Mouse (Mus musculus) embryonic facial prominence, embryonic 15.5 days (tissue): ENCODE measurements at regions not wholly inside any gene's neighbourhood (a gene's known extent, or its start where the extent isn't known, plus 50 kb on each side); places are given as distances from the start of the nearest gene placed in this dataset.

Source experiments
- ATAC-seq: fragments of 200-750 bp; cut with Nextera tagmentation; 2 replicates; pipeline ENCODE4 v1.8.0; 2017; ENCODE audit warnings: low read depth, moderate TSS enrichment; ENCODE audit not compliant: insufficient number of reproducible peaks, low FRiP score, low TSS enrichment
- H3K27ac ChIP-seq: fragments of 300-500 bp; sonication (generic); replicated peaks from 2 replicates; pipeline ENCODE4 v1.5.1; 2015; ENCODE audit warnings: mild to moderate bottlenecking, inconsistent platforms
- H3K27me3 ChIP-seq: fragments of 300-500 bp; sonication (generic); 2 replicates; pipeline ENCODE4 v1.6.1; 2015; ENCODE audit warnings: inconsistent platforms
- H3K36me3 ChIP-seq: fragments of 300-500 bp; sonication (generic); 2 replicates; pipeline ENCODE4 v1.6.1; 2015; ENCODE audit warnings: mild to moderate bottlenecking, inconsistent platforms
- H3K4me1 ChIP-seq: fragments of 300-500 bp; sonication (generic); 2 replicates; pipeline ENCODE4 v1.6.1; 2015; ENCODE audit warnings: inconsistent platforms
- H3K4me2 ChIP-seq: fragments of 300-500 bp; sonication (generic); replicated peaks from 2 replicates; pipeline ENCODE4 v1.6.1; 2015; ENCODE audit warnings: mild to moderate bottlenecking, inconsistent platforms
- H3K4me3 ChIP-seq: fragments of 300-500 bp; sonication (generic); replicated peaks from 2 replicates; pipeline ENCODE4 v1.5.1; 2015; ENCODE audit warnings: mild to moderate bottlenecking, inconsistent platforms
- H3K9ac ChIP-seq: fragments of 300-500 bp; sonication (generic); 2 replicates; pipeline ENCODE4 v1.6.1; 2015; ENCODE audit warnings: inconsistent platforms
- H3K9me3 ChIP-seq: fragments of 300-500 bp; sonication (generic); replicated peaks from 2 replicates; pipeline ENCODE4 v1.6.1; 2016; ENCODE audit warnings: inconsistent platforms
- WGBS: fragments of 180-500 bp; shearing (Covaris S2); methylation state at CpG from one replicate; pipeline ENCODE4 v1.1.7; 2015; 5-methylcytosine and 5-hydroxymethylcytosine counted together

DNA sequence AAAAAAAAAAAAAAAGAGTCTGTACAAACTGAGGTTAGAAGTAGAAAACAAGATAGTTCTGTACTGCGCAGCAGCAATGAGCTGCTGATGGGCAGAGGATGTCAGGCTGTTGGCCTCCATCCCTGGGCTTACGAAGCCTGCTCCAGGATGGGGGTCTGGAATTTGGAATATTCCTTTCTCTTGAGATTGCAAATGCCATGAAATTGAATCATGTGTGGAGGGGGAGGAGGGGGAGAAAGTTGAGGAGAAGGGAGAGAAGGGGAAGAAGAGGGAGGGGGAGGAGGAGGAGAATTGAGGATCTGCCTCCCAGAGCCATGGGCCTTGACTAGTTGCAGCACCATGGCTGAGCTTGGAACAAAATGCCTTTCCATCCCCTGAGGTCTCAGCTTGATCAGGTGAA lies 87.6 kb upstream of the 2610301B20Rik start:
- Histone ChIP-seq H3K27me3 (no peaks in the 10 kb centered on the region), H3K27ac (no peak overlapping the region), H3K36me3 (no peaks in the 10 kb centered on the region), H3K4me3 (no peak overlapping the region), H3K9ac (no peak overlapping the region), H3K4me1 (no peaks in the 10 kb centered on the region), H3K4me2 (no peak overlapping the region), H3K9me3 (no peaks in the 10 kb centered on the region)
- 0 out of 2 replicates have a peak, but pooled peaks have one; percentile 39 for ATAC-seq
- WGBS = 33% methylated on average over 2 of the region's 2 CpGs

DNA sequence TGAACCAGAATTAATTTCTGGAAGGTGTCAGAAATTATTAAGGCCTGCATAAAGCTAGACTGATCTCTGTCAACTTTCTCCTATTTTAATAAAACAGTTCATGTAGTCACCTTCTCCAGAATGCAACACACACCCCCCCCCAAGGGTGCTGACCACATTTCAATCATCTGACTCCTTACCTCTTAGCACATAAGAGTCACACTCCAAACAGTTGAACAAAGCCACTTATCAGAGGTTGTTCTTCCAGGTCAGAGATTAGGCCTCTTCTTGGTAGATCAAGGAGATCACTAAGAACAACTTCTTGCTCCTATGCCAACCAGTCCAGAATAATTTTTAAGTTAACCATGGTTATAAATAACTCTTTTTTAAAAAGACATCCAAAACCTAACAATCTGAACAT lies 86.0 kb upstream of the 2610301B20Rik start:
- Histone ChIP-seq H3K9ac (no peak overlapping the region), H3K4me3 (no peak overlapping the region), H3K4me2 (no peak overlapping the region), H3K36me3 (no peaks in the 10 kb centered on the region), H3K27me3 (no peaks in the 10 kb centered on the region), H3K9me3 (no peaks in the 10 kb centered on the region), H3K4me1 (no peaks in the 10 kb centered on the region), H3K27ac (no peak overlapping the region)
- no peak for ATAC-seq

DNA sequence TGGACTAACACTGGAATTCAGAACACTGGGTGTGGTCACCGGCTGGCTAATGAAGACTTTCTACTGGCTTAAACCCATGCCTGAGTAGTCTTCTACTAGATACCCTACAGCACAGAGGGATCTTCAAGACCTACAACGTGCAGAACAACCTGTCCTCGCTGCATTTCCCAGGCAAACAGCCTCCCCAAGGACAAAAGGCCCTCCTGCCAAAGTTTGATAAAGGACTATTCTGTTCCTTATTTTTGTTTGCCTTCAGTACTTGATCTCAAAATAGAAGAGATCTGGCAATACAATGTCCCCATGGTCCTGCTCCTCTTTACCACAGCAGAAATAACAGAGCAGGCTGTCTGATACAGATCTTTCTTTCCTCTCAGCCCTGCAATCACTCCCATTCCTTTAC lies 85.2 kb upstream of the 2610301B20Rik start:
- H3K9ac ChIP-seq = no peak overlapping the region
- H3K4me2 ChIP-seq = no peak overlapping the region
- WGBS = 77% methylated on average over 3 of the region's 3 CpGs
- no peaks in the 10 kb centered on the region for H3K36me3 ChIP-seq
- no peak overlapping the region for H3K4me3 ChIP-seq
- H3K9me3 ChIP-seq = no peaks in the 10 kb centered on the region
- H3K27ac ChIP-seq = no peak overlapping the region
- no peak for ATAC-seq
- no peaks in the 10 kb centered on the region for H3K27me3 ChIP-seq
- no peaks in the 10 kb centered on the region for H3K4me1 ChIP-seq

- no peak for ATAC-seq
- no peak overlapping the region for H3K4me2 ChIP-seq
- WGBS = 48% methylated on average over 3 of the region's 3 CpGs
- H3K4me3 ChIP-seq = no peak overlapping the region
- no peak overlapping the region for H3K9ac ChIP-seq
- H3K36me3 ChIP-seq = no peaks in the 10 kb centered on the region
- no peaks in the 10 kb centered on the region for H3K9me3 ChIP-seq
- H3K27me3 ChIP-seq = no peaks in the 10 kb centered on the region
- H3K27ac ChIP-seq = no peak overlapping the region
- H3K4me1 ChIP-seq = no peaks in the 10 kb centered on the region
Measured at GRCm38 (mm10) chr4:10792628-10793027, 81.7 kb upstream of the 2610301B20Rik start.

DNA sequence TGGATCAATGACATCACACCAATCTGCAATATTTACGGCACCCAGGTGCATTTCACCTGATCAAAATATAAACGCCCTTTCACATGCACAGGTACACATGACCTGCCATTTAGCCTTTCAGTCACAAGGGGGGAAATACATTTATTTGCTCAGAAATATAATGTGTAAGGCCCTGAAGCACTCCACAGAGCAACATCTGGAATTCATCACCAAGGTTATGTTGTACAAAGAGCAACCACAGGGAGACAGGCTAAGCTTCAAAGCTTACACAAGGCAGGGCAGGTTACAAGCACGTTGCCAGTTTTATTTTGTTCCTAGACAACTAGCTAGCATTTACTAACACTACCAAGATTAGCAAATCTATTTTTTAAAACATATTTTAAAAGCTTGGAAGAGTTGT lies 79.8 kb upstream of the 2610301B20Rik start:
- no peak for ATAC-seq
- 37% methylated on average over 3 of the region's 3 CpGs for WGBS
- H3K27me3 ChIP-seq = no peaks in the 10 kb centered on the region

DNA sequence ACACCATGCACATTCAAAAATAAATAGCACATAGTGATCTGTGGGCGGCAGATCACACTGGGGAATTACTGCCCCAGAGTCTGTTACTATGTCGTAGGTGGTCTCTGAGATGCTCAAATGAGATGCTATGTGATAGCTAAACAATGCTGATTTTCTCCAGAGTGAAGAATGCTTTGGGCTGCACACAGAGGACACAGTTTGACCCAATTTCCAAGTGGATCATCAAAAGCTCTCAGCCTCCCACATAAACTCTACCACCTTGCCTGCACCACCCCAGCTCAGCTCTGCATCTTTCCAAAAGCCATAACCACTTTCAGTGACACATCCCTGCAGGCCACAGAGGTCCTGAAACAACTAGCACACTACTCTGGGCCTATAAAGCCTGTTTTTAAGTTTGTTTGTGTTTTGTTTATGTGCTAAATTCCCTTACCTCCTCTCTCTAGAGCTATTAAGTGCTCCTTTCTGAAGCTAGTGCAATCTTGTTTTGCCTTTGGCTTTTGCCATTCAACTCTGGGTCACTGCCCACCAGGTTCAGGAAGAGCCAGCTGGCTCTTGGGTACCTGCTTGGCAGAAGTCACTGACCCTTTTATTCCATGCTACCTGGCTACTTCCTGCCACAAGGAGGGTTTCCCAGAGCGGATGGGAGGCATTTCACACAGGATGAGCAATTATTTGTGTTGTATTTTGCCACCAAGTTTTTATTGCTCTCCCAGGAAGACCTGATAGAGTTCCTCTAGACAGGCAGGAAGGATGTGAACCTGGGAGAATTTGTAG lies 73.3 kb upstream of the 2610301B20Rik start:
- no peak for ATAC-seq
- Histone ChIP-seq H3K27ac (no peak overlapping the region), H3K9ac (no peak overlapping the region), H3K9me3 (no peaks in the 10 kb centered on the region), H3K36me3 (no peaks in the 10 kb centered on the region), H3K27me3 (no peaks in the 10 kb centered on the region), H3K4me1 (no peaks in the 10 kb centered on the region), H3K4me3 (no peak overlapping the region), H3K4me2 (no peak overlapping the region)
- WGBS = 75% methylated on average over 3 of the region's 3 CpGs

More for the DNA sequence above, 79.8 kb upstream of the 2610301B20Rik start:
- H3K4me1 ChIP-seq = no peaks in the 10 kb centered on the region
- H3K9me3 ChIP-seq = no peaks in the 10 kb centered on the region
- H3K36me3 ChIP-seq = no peaks in the 10 kb centered on the region
- H3K4me2 ChIP-seq = no peak overlapping the region
- no peak overlapping the region for H3K9ac ChIP-seq
- H3K4me3 ChIP-seq = no peak overlapping the region
- H3K27ac ChIP-seq = no peak overlapping the region

- H3K4me1 ChIP-seq = no peaks in the 10 kb centered on the region
- H3K27me3 ChIP-seq = no peaks in the 10 kb centered on the region
- H3K4me3 ChIP-seq = no peak overlapping the region
- H3K9me3 ChIP-seq = no peaks in the 10 kb centered on the region
- no peaks in the 10 kb centered on the region for H3K36me3 ChIP-seq
- H3K27ac ChIP-seq = no peak overlapping the region
- no peak overlapping the region for H3K9ac ChIP-seq
- no peak overlapping the region for H3K4me2 ChIP-seq
- no peak for ATAC-seq
- 20% methylated on average over 1 of the region's 1 CpGs for WGBS
Measured at GRCm38 (mm10) chr4:10804735-10805134, 69.6 kb upstream of the 2610301B20Rik start.

DNA sequence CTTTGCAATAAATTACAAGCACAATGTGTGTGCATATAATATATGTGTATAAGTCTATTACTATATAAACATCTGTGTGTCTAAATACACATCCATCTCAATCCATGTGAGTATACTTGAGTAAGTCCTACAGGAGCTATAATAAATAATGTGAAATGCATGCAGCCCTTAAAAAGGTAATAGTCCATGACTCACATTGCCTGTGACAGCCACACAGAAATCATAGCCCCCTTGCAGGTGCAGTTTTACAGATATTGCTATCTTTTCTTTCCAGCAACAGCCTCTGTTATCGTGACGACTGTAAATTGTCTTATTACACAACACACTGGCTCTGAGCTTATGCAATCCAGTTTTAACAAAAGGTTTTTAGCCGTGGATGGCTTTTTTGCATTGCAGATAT lies 67.0 kb upstream of the 2610301B20Rik start:
- Histone ChIP-seq H3K27me3 (no peaks in the 10 kb centered on the region), H3K9me3 (no peaks in the 10 kb centered on the region), H3K4me1 (no peaks in the 10 kb centered on the region), H3K36me3 (no peaks in the 10 kb centered on the region), H3K4me3 (no peak overlapping the region), H3K9ac (no peak overlapping the region), H3K27ac (no peak overlapping the region), H3K4me2 (no peak overlapping the region)
- 72% methylated on average over 3 of the region's 3 CpGs for WGBS
- ATAC-seq = no peak

DNA sequence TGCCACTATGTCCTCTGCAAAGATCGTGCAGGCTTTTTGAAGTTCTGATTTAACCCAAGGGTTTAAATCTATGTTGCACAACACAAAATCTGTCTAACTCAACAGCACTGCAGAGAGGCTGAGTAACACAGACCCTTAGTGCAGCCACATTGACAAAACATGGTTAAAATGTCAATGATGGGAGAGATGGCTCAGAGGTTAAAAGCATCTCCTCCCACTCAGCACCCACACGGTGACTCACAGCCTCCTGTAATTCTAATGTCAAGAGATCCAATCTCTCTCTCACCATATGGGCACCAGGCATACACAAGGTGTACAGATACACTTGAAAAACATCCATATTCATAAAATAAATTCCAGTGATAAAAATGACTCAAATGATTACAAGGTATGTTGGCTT lies 61.4 kb upstream of the 2610301B20Rik start:
- no peaks in the 10 kb centered on the region for H3K27me3 ChIP-seq
- no peaks in the 10 kb centered on the region for H3K9me3 ChIP-seq
- no peak overlapping the region for H3K9ac ChIP-seq
- H3K36me3 ChIP-seq = no peaks in the 10 kb centered on the region
- no peak overlapping the region for H3K4me2 ChIP-seq
- no peaks in the 10 kb centered on the region for H3K4me1 ChIP-seq
- WGBS = 75% methylated on average over 2 of the region's 2 CpGs
- ATAC-seq = no peak
- H3K27ac ChIP-seq = no peak overlapping the region
- H3K4me3 ChIP-seq = no peak overlapping the region
